Mouse (Mus musculus): ENCODE data around the gene Tecr.

DNA sequence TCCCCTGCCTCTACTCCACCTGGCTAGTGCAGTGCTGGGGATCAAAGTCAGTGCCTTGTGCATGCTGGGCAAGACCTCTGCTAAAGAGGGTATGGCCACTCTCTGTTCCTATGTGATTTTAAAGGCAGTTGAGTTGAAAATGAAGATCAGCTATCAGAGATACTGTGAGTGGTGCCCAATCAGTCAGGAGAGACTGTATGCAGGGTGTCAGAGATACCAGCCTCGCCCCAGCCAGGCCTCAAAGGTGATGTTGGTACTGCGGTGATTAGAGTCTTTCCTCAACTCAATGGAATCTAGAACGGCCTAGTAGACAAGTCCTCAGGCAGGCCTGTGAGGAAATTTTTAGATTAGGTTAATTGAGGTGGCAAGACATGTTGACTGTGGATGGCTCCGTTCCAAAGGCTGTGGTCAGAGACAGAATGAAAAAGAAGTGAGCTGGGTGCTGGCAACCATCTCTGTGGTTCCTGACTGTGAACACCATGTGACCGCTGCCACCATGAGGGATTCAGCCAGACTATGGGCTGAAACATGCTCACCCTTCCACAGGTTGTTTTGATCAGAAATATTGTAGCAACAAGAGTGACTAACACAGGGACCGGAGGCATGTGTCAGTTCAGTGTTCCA is 18.0 kb upstream of the Tecr start:
- TF ChIP-seq CTCF (IDR thresholded peaks at IDR 0.05) (no peak), POLR2A (IDR thresholded peaks at IDR 0.05; ENCODE audit: insufficient read depth, low read depth, low read length) (no peak)

All from heart, adult 2 months (tissue).